Mouse (Mus musculus): ENCODE measurements around the gene Spata19. TPM values are rescaled to one million over a fixed set of nuclear protein-coding genes. Genes with fewer than 3 reads are reported as not detected.
A peak's percentile ranks its signal among the peaks of the same experiment; 100 is the strongest.

The Spata19 gene
- not detected in 2 replicates for polyA plus RNA-seq (2015; fragmentation: Nextera tagmentation; extraction: Ambion mirVana)

DNA sequence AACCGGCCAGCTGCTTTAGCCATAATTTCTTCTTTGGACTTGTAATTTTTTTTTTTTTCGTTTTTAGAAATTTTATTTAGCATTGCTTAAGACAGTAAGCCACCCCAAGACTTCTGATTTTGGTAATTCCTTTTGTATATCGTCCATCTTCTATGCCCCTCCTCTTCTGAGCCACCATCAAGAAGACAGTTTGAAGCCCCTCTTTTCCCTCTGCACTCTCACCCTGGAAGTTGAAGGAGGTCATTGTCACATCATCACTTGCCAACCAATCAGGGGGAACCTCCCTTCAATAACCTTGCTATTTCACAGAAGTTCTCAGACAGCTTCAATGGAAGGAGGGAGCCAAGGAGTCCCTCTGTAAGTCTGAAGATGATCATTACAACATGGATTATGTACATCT, at the start of gene Spata19:
Spata19 (plus strand) TSS at position 301 of the 400 bp plus-strand sequence.
- Histone ChIP-seq H3K4me3 (no peak within 1 kb of the TSS), H3K9me3 (no peaks in the 10 kb centered on the region), H3K4me2 (no peak within 1 kb of the TSS), H3K27ac (replicated peaks) (no peak within 1 kb of the TSS), H3K4me1 (no peaks in the 10 kb centered on the region), H3K27me3 (replicated peaks) (0 out of 2 replicates have a peak, but pooled peaks cover 6% of the 10 kb centered on the region), H3K9ac (no peak within 1 kb of the TSS), H3K36me3 (no peaks in the 10 kb centered on the region)
- no peak for ATAC-seq (ENCODE audit: extremely low read depth, insufficient number of reproducible peaks, low FRiP score, low TSS enrichment)
- 65% methylated on average over 3 of the region's 3 CpGs for WGBS

DNA sequence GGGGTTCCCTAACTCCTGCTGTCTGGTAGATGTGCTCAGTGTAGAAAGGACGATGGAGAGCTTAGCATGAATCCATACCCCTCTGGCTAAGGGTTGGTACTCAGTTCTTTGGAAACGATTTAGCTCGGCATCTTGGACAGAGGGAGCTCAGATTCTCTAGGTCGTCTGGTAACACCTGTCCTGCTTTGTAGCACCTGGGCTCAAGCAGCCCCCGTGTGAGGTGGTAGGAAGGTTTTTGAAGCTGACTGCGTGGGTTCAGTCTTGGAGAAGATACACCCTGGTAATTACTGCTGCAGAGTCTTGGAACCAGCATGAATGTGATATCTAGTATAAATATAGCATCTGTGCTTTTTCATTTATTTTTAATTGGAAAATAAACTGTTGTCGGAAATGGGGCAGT, 43.5 kb upstream of the Spata19 start:
- Histone ChIP-seq H3K27me3 (replicated peaks) (no peaks in the 10 kb centered on the region), H3K4me3 (no peak overlapping the region), H3K27ac (replicated peaks) (no peak overlapping the region), H3K4me2 (no peak overlapping the region), H3K36me3 (no peaks in the 10 kb centered on the region), H3K9me3 (no peaks in the 10 kb centered on the region), H3K4me1 (no peaks in the 10 kb centered on the region), H3K9ac (no peak overlapping the region)
- 75% methylated on average over 7 of the region's 7 CpGs for WGBS
- no peak for ATAC-seq (ENCODE audit: extremely low read depth, insufficient number of reproducible peaks, low FRiP score, low TSS enrichment)

DNA sequence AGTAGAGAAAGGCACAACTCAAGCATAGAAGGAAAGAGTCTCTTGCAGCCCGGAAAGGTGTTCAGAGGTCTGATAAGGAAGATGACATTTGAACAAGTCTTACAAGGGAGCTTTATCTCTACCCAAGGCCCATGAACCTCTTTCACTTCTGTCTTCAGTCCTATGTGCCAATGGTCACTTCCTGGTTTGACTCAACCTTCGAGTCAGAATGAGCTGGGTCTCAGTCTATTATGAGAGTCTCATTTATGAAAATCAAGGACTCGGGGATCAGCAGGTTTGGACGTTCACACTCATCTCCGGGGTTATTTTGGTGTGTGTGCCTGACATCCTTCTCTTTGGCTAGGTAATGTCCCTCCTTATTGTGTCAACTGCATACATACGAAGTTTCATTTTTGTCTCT, 38.7 kb upstream of the Spata19 start:
- no peak for ATAC-seq (ENCODE audit: extremely low read depth, insufficient number of reproducible peaks, low FRiP score, low TSS enrichment)

DNA sequence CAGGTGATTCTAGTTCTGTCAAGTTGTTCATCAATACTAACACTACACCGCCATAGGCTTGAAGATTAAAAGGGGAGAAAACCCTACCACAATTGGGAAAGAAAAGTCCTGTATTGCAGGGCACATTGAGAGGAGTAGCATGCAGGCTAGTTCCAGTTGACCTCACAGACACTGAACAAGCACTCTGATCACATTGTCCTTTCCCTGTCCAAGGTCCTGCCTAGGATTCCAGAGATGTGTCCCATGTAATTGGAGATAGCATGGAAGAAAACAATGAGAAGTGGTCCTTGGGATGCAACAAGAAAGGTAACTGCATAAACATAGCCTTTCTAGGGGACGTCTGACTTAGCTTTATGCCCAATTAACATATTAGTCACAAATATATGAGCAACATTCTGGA, 29.4 kb upstream of the Spata19 start:
- H3K4me3 ChIP-seq: no peak overlapping the region
- H3K9me3 ChIP-seq: no peaks in the 10 kb centered on the region
- no peak overlapping the region for H3K4me2 ChIP-seq
- H3K36me3 ChIP-seq: no peaks in the 10 kb centered on the region
- H3K27ac ChIP-seq (replicated peaks): no peak overlapping the region
- no peak for ATAC-seq (ENCODE audit: extremely low read depth, insufficient number of reproducible peaks, low FRiP score, low TSS enrichment)
- H3K27me3 ChIP-seq (replicated peaks): no peaks in the 10 kb centered on the region
- H3K9ac ChIP-seq: no peak overlapping the region
- no peaks in the 10 kb centered on the region for H3K4me1 ChIP-seq
- 45% methylated on average over 2 of the region's 2 CpGs for WGBS

More for the DNA sequence above, 38.7 kb upstream of the Spata19 start:
- no peak overlapping the region for H3K9ac ChIP-seq
- no peak overlapping the region for H3K27ac ChIP-seq (replicated peaks)
- H3K36me3 ChIP-seq: no peaks in the 10 kb centered on the region
- WGBS: 73% methylated on average over 6 of the region's 6 CpGs
- no peaks in the 10 kb centered on the region for H3K9me3 ChIP-seq
- H3K4me2 ChIP-seq: no peak overlapping the region
- no peaks in the 10 kb centered on the region for H3K4me1 ChIP-seq
- H3K4me3 ChIP-seq: no peak overlapping the region
- H3K27me3 ChIP-seq (replicated peaks): no peaks in the 10 kb centered on the region

DNA sequence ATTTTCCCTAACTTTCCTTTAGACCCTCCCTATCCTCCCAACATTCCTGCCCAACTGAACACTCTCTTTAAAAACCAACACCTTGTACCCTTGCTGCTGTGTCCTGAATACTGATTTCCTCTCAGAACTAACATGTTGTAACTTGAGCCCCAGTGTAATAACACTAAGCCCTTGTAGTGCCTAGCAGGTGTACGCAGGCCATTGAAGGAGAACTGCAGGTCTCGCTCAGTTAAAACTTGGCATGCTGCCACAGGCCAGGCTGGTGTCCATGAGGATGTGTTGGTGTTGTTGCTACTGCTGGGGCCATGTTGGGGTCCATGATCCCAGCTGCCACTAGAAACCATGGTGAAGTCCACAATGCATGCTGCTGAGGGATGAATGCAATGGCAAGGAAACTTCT, 27.5 kb upstream of the Spata19 start:
- Histone ChIP-seq H3K4me1 (no peaks in the 10 kb centered on the region), H3K27me3 (replicated peaks) (no peaks in the 10 kb centered on the region), H3K9ac (no peak overlapping the region), H3K9me3 (no peaks in the 10 kb centered on the region), H3K4me2 (no peak overlapping the region), H3K4me3 (no peak overlapping the region), H3K36me3 (no peaks in the 10 kb centered on the region), H3K27ac (replicated peaks) (no peak overlapping the region)
- WGBS: 70% methylated on average over 2 of the region's 2 CpGs
- no peak for ATAC-seq (ENCODE audit: extremely low read depth, insufficient number of reproducible peaks, low FRiP score, low TSS enrichment)

DNA sequence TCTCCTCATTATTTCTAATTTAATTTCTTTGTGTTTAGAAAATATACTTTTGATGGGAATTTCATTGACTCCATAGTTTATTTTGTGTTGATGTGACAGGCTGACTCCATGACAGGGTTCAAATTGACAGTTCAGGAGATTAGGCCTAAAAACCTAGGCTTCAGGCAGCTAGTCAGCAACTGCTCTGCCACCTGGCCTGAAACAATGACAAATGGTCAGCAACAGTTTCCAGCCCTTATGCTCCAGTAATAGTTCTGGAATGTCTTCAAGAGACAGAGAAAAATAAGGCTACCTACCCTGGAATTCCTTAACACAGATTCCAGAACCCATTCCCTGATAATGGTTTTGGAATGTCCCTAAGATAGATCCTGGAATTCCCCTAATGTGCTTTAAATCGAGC, 20.9 kb upstream of the Spata19 start:
- 25% methylated on average over 1 of the region's 1 CpGs for WGBS
- Histone ChIP-seq H3K27ac (replicated peaks) (no peak overlapping the region), H3K4me3 (no peak overlapping the region), H3K9me3 (no peaks in the 10 kb centered on the region), H3K4me2 (no peak overlapping the region), H3K9ac (no peak overlapping the region), H3K27me3 (replicated peaks) (no peaks in the 10 kb centered on the region), H3K36me3 (no peaks in the 10 kb centered on the region), H3K4me1 (no peaks in the 10 kb centered on the region)
- ATAC-seq (ENCODE audit: extremely low read depth, insufficient number of reproducible peaks, low FRiP score, low TSS enrichment): no peak

DNA sequence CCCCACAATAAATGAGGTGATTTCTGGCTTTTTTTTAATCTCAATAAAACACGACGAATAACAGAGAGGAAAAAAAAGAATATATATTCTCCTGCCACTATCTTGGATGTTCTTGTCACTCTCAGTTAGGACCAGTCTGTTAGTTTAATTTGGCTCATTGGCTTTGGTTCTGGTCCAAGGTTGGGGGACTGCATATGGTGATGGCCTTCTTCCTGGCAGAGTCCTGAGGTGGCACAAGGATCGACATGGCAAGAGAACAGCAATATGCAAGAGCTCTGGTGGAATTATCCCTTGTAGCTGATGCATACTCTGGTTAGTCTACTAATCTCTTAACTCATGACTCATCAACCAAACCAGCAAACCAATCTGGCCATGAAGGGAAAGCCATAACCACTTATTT, 9.6 kb upstream of the Spata19 start:
- no peaks in the 10 kb centered on the region for H3K9me3 ChIP-seq
- no peak for ATAC-seq (ENCODE audit: extremely low read depth, insufficient number of reproducible peaks, low FRiP score, low TSS enrichment)

DNA sequence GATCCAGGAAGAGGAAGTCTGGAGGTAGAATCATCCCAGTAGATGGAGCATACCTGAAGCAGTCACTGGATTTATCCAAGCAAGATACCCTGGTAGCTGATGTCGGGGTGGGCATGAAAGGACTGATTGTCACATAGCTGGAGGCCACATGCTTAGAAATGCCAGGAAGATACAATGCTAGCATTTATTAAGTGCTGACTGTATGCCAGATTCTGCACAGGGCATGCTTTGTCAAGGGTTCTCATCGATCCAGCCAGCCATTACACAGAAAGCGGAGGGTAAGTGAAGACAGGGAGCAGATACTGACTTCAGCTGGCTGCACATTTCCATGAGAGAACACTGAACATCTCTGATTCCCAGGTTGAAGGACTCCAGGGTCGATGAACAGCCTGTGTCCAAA, 4.6 kb downstream of the Spata19 start:
- ATAC-seq (ENCODE audit: extremely low read depth, insufficient number of reproducible peaks, low FRiP score, low TSS enrichment): no peak
- H3K36me3 ChIP-seq: no peaks in the 10 kb centered on the region

More for the DNA sequence above, 9.6 kb upstream of the Spata19 start:
- Histone ChIP-seq H3K4me3 (no peak overlapping the region), H3K36me3 (no peaks in the 10 kb centered on the region), H3K4me1 (no peaks in the 10 kb centered on the region), H3K4me2 (no peak overlapping the region), H3K9ac (no peak overlapping the region), H3K27me3 (replicated peaks) (no peaks in the 10 kb centered on the region), H3K27ac (replicated peaks) (no peak overlapping the region)
- WGBS: 69% methylated on average over 3 of the region's 3 CpGs

DNA sequence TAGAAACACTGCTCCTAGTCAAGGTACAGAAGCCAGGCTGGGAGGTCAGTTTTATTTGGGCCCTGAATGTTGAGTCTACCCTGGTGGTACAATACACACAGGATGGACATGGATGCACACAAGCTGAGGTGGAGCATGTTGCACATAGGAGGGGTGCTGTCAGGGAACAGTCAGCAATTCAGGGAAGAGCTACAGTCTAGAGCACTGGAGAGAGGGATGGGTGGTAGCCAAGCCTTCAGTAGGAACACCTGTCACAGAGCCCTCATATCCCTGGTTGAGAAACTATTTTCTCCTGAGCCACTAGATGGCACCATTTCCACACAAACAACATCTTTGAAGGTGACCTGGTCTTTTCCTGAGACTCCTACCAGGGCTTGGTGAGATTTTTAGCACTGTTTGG, 13.1 kb downstream of the Spata19 start:
- no peak overlapping the region for H3K27ac ChIP-seq (replicated peaks)
- ATAC-seq (ENCODE audit: extremely low read depth, insufficient number of reproducible peaks, low FRiP score, low TSS enrichment): no peak
- H3K4me1 ChIP-seq: no peaks in the 10 kb centered on the region
- no peak overlapping the region for H3K4me3 ChIP-seq
- H3K9me3 ChIP-seq: no peaks in the 10 kb centered on the region
- peaks cover 6% of the 10 kb centered on the region for H3K27me3 ChIP-seq (replicated peaks)
- H3K9ac ChIP-seq: no peak overlapping the region
- no peaks in the 10 kb centered on the region for H3K36me3 ChIP-seq
- H3K4me2 ChIP-seq: no peak overlapping the region

More for the DNA sequence above, 4.6 kb downstream of the Spata19 start:
- H3K9me3 ChIP-seq: no peaks in the 10 kb centered on the region
- H3K27me3 ChIP-seq (replicated peaks): 0 out of 2 replicates have a peak, but pooled peaks cover 10% of the 10 kb centered on the region
- H3K4me3 ChIP-seq: no peak overlapping the region
- H3K4me1 ChIP-seq: no peaks in the 10 kb centered on the region
- H3K27ac ChIP-seq (replicated peaks): no peak overlapping the region
- H3K4me2 ChIP-seq: no peak overlapping the region
- 75% methylated on average over 4 of the region's 4 CpGs for WGBS
- no peak overlapping the region for H3K9ac ChIP-seq

DNA sequence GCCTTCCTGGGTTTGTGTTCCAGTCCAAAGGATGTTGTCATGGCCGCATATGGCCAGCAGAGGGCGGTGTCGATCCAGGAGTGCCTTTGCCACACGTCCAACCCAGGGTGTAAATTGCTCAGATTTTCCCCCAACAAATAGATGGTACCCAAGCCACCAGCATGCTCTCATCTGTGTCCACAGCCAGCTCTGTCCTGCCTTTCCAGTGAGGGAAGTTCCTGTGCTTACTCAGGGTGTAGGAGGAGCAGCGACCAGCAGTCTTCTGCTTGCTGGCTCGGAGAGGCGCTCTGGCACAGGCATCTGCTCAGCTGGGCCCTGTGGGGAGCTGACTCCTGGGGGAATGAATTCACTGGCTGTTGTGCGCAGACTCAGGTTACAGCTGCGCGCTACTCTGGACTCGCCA, 17.5 kb downstream of the Spata19 start:
- WGBS: 1% methylated on average over 11 of the region's 11 CpGs
- Histone ChIP-seq H3K36me3 (no peaks in the 10 kb centered on the region), H3K9me3 (no peaks in the 10 kb centered on the region), H3K4me2 (peak overlapping the region; percentile 58), H3K9ac (peak overlapping the region; percentile 24; the same call in 1 of the 2 replicates), H3K27me3 (replicated peaks) (peaks cover 16% of the 10 kb centered on the region), H3K4me3 (0 out of 2 replicates have a peak overlapping the region, but pooled peaks have one; percentile 19), H3K27ac (replicated peaks) (no peak overlapping the region), H3K4me1 (no peaks in the 10 kb centered on the region)
- no peak for ATAC-seq (ENCODE audit: extremely low read depth, insufficient number of reproducible peaks, low FRiP score, low TSS enrichment)

DNA sequence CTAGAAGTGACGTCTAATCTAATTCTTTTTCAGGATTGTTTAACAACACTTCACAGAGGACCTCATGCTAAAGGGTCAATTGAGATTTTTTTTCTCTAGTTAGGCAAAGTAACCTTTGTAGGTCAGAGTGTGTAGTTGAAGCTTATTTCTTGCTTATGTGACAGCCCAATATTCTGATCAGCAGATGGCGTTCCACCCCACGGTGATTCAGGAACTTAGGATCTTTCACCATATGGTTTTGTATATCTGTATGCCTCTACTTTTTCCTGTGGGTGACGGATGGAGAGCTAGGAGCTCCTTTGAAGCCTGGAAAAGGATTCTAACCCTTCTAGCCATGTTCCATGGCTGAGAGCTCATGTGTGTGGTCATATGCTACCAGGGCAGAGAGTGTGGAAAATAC, 27.9 kb downstream of the Spata19 start:
- Histone ChIP-seq H3K4me2 (no peak overlapping the region), H3K9ac (no peak overlapping the region), H3K27ac (replicated peaks) (no peak overlapping the region), H3K9me3 (no peaks in the 10 kb centered on the region), H3K36me3 (no peaks in the 10 kb centered on the region), H3K4me1 (no peaks in the 10 kb centered on the region), H3K27me3 (replicated peaks) (no peaks in the 10 kb centered on the region), H3K4me3 (no peak overlapping the region)
- no peak for ATAC-seq (ENCODE audit: extremely low read depth, insufficient number of reproducible peaks, low FRiP score, low TSS enrichment)
- 64% methylated on average over 4 of the region's 4 CpGs for WGBS

DNA sequence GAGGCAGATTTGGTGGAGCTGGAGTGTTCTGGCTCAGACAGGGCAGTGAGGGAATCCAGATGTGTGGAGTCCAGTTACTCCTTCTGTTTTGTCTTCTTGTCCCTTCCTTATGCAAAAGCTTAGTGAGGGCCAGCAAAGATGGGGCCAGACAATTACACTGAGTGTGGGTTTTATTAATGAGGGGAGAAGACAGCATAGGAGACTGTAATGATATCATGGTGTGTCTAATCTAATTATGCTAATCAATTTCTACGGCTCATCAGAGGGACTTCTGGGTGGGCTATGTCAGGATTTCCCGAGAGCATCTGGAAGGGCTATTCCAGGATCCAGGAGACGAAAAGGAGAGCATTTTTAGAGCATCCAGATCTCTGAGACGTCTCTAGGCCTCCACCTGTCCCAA, 32.0 kb downstream of the Spata19 start:
- no peak for ATAC-seq (ENCODE audit: extremely low read depth, insufficient number of reproducible peaks, low FRiP score, low TSS enrichment)
- no peak overlapping the region for H3K4me2 ChIP-seq
- H3K4me3 ChIP-seq: no peak overlapping the region
- no peak overlapping the region for H3K9ac ChIP-seq
- no peaks in the 10 kb centered on the region for H3K36me3 ChIP-seq
- H3K27ac ChIP-seq (replicated peaks): no peak overlapping the region
- H3K9me3 ChIP-seq: no peaks in the 10 kb centered on the region
- H3K27me3 ChIP-seq (replicated peaks): no peaks in the 10 kb centered on the region
- no peaks in the 10 kb centered on the region for H3K4me1 ChIP-seq
- 50% methylated on average over 4 of the region's 4 CpGs for WGBS
